Mouse (Mus musculus) stomach, postnatal 0 days (tissue): ENCODE measurements around the gene Pola2. TPM values are rescaled to one million over a fixed set of nuclear protein-coding genes. Genes with fewer than 3 reads are reported as not detected.

Experiments used
- ATAC-seq: fragments of 200-750 bp; cut with Nextera tagmentation; 2 replicates; pipeline ENCODE4 v1.8.0; 2017; ENCODE audit not compliant: low FRiP score, low TSS enrichment
- DNase-seq: peaks from one replicate; pipeline ENCODE4 v3.0.0-alpha.2; 2016; ENCODE audit warnings: low spot score
- H3K27ac ChIP-seq: fragments of 300-500 bp; sonication (generic); replicated peaks from 2 replicates; pipeline ENCODE4 v1.5.1; 2014; ENCODE audit warnings: mild to moderate bottlenecking, control low read depth
- H3K27me3 ChIP-seq: fragments of 300-500 bp; sonication (generic); 2 replicates; pipeline ENCODE4 v1.6.1; 2014; ENCODE audit warnings: low read length; ENCODE audit not compliant: control insufficient read depth, insufficient read depth
- H3K36me3 ChIP-seq: fragments of 300-500 bp; sonication (generic); 2 replicates; pipeline ENCODE4 v1.6.1; 2014; ENCODE audit warnings: low read length, mixed read lengths; ENCODE audit not compliant: control insufficient read depth, insufficient read depth
- H3K4me1 ChIP-seq: fragments of 300-500 bp; sonication (generic); replicated peaks from 2 replicates; pipeline ENCODE4 v1.6.1; 2014; ENCODE audit warnings: antibody characterized with exemption; ENCODE audit not compliant: control insufficient read depth, insufficient read depth
- H3K4me2 ChIP-seq: fragments of 300-500 bp; sonication (generic); replicated peaks from 2 replicates; pipeline ENCODE4 v1.6.1; 2014; ENCODE audit warnings: low read depth, mild to moderate bottlenecking, control low read depth, moderate library complexity
- H3K4me3 ChIP-seq: fragments of 300-500 bp; sonication (generic); 2 replicates; pipeline ENCODE4 v1.5.1; 2014; ENCODE audit warnings: low read depth, low read length, control low read depth
- H3K9ac ChIP-seq: fragments of 300-500 bp; sonication (generic); 2 replicates; pipeline ENCODE4 v1.6.1; 2014; ENCODE audit warnings: mild to moderate bottlenecking, low read length, control low read depth, mixed read lengths
- H3K9me3 ChIP-seq: fragments of 300-500 bp; sonication (generic); 2 replicates; pipeline ENCODE4 v1.6.1; 2016; ENCODE audit warnings: low read length; ENCODE audit not compliant: control insufficient read depth
- CTCF ChIP-seq: IDR thresholded peaks from 2 replicates; pipeline ENCODE4 v1.5.1; 2016; ENCODE audit warnings: antibody characterized with exemption, low read depth, mild to moderate bottlenecking, moderate library complexity
- EP300 ChIP-seq: optimal IDR thresholded peaks from 2 replicates; pipeline ENCODE3; 2016; ENCODE audit warnings: antibody characterized with exemption
- WGBS: fragments of 180-500 bp; shearing (Covaris S2); extraction: QIAGEN DNeasy Blood & Tissue Kit; methylation state at CpG from one replicate; pipeline ENCODE4 v1.1.7; 2014; 5-methylcytosine and 5-hydroxymethylcytosine counted together
- polyA plus RNA-seq: library from polyadenylated mRNA; unstranded; fragments of >200 nt; fragmentation: Nextera tagmentation; extraction: Ambion mirVana; gene quantifications from 2 replicates; pipeline ENCODE4 v1.2.1, GENCODE M21; 2015

Pola2 gene
- polyA plus RNA-seq, 1 experiment from 2014 or later: 21.2 TPM

- 77% methylated on average over 2 of the region's 2 CpGs for WGBS
- H3K27ac ChIP-seq: no peak overlapping the region
- no peak overlapping the region; the same call in 1 of the 2 replicates for H3K4me3 ChIP-seq
- ATAC-seq (no peak), DNase-seq (no peak)
- no peaks in the 10 kb centered on the region for H3K9me3 ChIP-seq
- no peaks in the 10 kb centered on the region for H3K27me3 ChIP-seq
- H3K4me2 ChIP-seq: peak overlapping the region; percentile 91
- no peak for TF ChIP-seq EP300
- no peak for TF ChIP-seq CTCF
- no peak overlapping the region for H3K9ac ChIP-seq
- H3K4me1 ChIP-seq: no peaks in the 10 kb centered on the region; the same call in 1 of the 2 replicates
- H3K36me3 ChIP-seq: no peaks in the 10 kb centered on the region
Observed at GRCm38 (mm10) chr19:5964804-5965203, 802 bp upstream of the Pola2 start.

GRCm38 (mm10) chr19:5962651-5963050 is 1.4 kb downstream of the Pola2 start:
- Histone ChIP-seq H3K9me3 (no peaks in the 10 kb centered on the region), H3K27me3 (no peaks in the 10 kb centered on the region), H3K36me3 (peaks cover 4% of the 10 kb centered on the region), H3K27ac (no peak overlapping the region), H3K4me3 (no peak overlapping the region), H3K9ac (no peak overlapping the region), H3K4me1 (no peaks in the 10 kb centered on the region; the same call in 1 of the 2 replicates), H3K4me2 (peak overlapping the region; percentile 91)
- peak; percentile 56 for TF ChIP-seq CTCF
- no peak for TF ChIP-seq EP300
- DNase-seq (no peak), ATAC-seq (no peak)
- WGBS: 7% methylated on average over 1 of the region's 1 CpGs

DNA sequence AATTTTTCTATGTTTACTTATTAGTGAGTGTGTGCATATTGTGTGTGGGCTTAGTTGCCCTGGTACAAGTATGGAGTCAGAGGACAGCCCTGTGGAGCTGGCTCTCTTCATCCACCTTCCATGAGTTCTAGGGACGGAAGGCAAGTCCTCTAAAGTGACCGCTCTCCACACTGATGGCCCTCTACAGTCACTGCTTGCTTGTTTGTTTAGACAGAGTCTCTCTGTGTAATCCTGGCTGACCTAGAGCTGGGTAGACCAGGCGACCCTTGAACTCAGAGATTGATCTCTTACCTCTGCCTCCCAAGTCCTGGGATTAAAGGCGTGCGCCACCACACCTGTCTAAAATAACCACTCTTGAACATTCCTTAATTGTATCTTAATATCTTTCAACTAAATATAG is 6.6 kb downstream of the Pola2 start:
- peaks cover 4% of the 10 kb centered on the region for H3K36me3 ChIP-seq
- H3K4me3 ChIP-seq: no peak overlapping the region
- H3K9ac ChIP-seq: no peak overlapping the region

GRCm38 (mm10) chr19:5956685-5957084 is 7.3 kb downstream of the Pola2 start:
- H3K4me3 ChIP-seq: no peak overlapping the region
- peak; percentile 56 for ATAC-seq
- no peak overlapping the region for H3K9ac ChIP-seq
- H3K9me3 ChIP-seq: no peaks in the 10 kb centered on the region
- TF ChIP-seq CTCF: peak; percentile 96
- no peak for TF ChIP-seq EP300
- H3K4me1 ChIP-seq: no peaks in the 10 kb centered on the region
- H3K36me3 ChIP-seq: peaks cover 4% of the 10 kb centered on the region
- DNase-seq: peak; percentile 89
- WGBS: 12% methylated on average over 3 of the region's 3 CpGs
- no peaks in the 10 kb centered on the region for H3K27me3 ChIP-seq
- no peak overlapping the region for H3K4me2 ChIP-seq
- H3K27ac ChIP-seq: no peak overlapping the region

More for the DNA sequence above, 6.6 kb downstream of the Pola2 start:
- Histone ChIP-seq H3K4me1 (no peaks in the 10 kb centered on the region), H3K4me2 (no peak overlapping the region), H3K27ac (no peak overlapping the region), H3K9me3 (no peaks in the 10 kb centered on the region), H3K27me3 (no peaks in the 10 kb centered on the region)
- ATAC-seq (no peak), DNase-seq (no peak)
- TF ChIP-seq CTCF (no peak), EP300 (no peak)
- WGBS: 84% methylated on average over 5 of the region's 5 CpGs

GRCm38 (mm10) chr19:5955704-5956670 is 8.0 kb downstream of the Pola2 start:
- Histone ChIP-seq H3K9me3 (no peaks in the 10 kb centered on the region), H3K4me1 (no peaks in the 10 kb centered on the region), H3K36me3 (peaks cover 4% of the 10 kb centered on the region), H3K4me3 (no peak overlapping the region), H3K9ac (0 out of 2 replicates have a peak overlapping the region, but pooled peaks have one; percentile 35), H3K4me2 (peak overlapping the region; percentile 37), H3K27ac (peak overlapping the region; percentile 79), H3K27me3 (no peaks in the 10 kb centered on the region)
- TF ChIP-seq CTCF (no peak), EP300 (no peak)
- 55% methylated on average over 28 of the region's 28 CpGs for WGBS
- peak; percentile 83 for DNase-seq
- peak; percentile 63; the same call in 1 of the 2 replicates for ATAC-seq

- H3K4me1 ChIP-seq: no peaks in the 10 kb centered on the region
- no peaks in the 10 kb centered on the region for H3K27me3 ChIP-seq
- no peak overlapping the region for H3K4me2 ChIP-seq
- 87% methylated on average over 10 of the region's 10 CpGs for WGBS
- H3K27ac ChIP-seq: peak overlapping the region; percentile 86
- no peaks in the 10 kb centered on the region for H3K9me3 ChIP-seq
- no peak for ATAC-seq
- H3K4me3 ChIP-seq: no peak overlapping the region
- no peak overlapping the region for H3K9ac ChIP-seq
- no peak for DNase-seq
- no peak for TF ChIP-seq EP300
- no peak for TF ChIP-seq CTCF
- peaks cover 4% of the 10 kb centered on the region for H3K36me3 ChIP-seq
Observed at GRCm38 (mm10) chr19:5954936-5955335, 9.1 kb downstream of the Pola2 start.
